Mouse (Mus musculus) cerebellum, adult 8-10 months (tissue): Measurements from ENCODE around the gene Klf1.

Experiments used
- DNase-seq: peaks from one replicate; pipeline ENCODE4 v3.0.0; 2022

Gene Klf1

GRCm38 (mm10) chr8:84936041-84936961, 34.6 kb downstream of the Klf1 start:
- DNase-seq, result peak; percentile 44

- peak; percentile 84 for DNase-seq
Observed at GRCm38 (mm10) chr8:84936962-84937546, 35.3 kb downstream of the Klf1 start, which contains the start of gene Mast1. TSS of gene Mast1 (minus strand) at chr8:84937359.

- no peak for DNase-seq
Observed at GRCm38 (mm10) chr8:84937620-84938485, 36.1 kb downstream of the Klf1 start.

GRCm38 (mm10) chr8:84943699-84944098, 42.0 kb downstream of the Klf1 start:
- no peak for DNase-seq

- DNase-seq, result peak; percentile 77
Observed at GRCm38 (mm10) chr8:84944478-84945160, 42.9 kb downstream of the Klf1 start.

- DNase-seq, result peak; percentile 47
Observed at GRCm38 (mm10) chr8:84945235-84945632, 43.5 kb downstream of the Klf1 start.

- peak; percentile 77 for DNase-seq
Observed at GRCm38 (mm10) chr8:84945633-84946527, 44.2 kb downstream of the Klf1 start.

- DNase-seq, result peak; percentile 74
Observed at GRCm38 (mm10) chr8:84946528-84947240, 45.0 kb downstream of the Klf1 start, which contains the start of gene Rtbdn. TSS of gene Rtbdn (plus strand) at chr8:84946991.

GRCm38 (mm10) chr8:84947241-84947545, 45.5 kb downstream of the Klf1 start:
- DNase-seq, result no peak

- DNase-seq, result no peak
Observed at GRCm38 (mm10) chr8:84949753-84950152, 48.0 kb downstream of the Klf1 start.

GRCm38 (mm10) chr8:84952612-84953255, 51.0 kb downstream of the Klf1 start:
- DNase-seq, result no peak
